Comparison of ENCODE assay signal across 8 mouse cellular contexts in genomic region chr16:45352875-45353274, GRCm38 (mm10). TPM values are rescaled to one million over a fixed set of nuclear protein-coding genes. Genes with fewer than 3 reads are reported as not detected.
DNase-seq lines count a peak whose midpoint lies in the region; ATAC-seq and TF ChIP-seq lines count a peak whose summit lies in the region.

No protein-coding gene starts in this region.

- no peak for TF ChIP-seq CTCF in kidney, postnatal 0 days (IDR thresholded peaks at IDR 0.05; ENCODE audit: low read depth)

- no peaks in the 10 kb centered on the region for H3K4me1 ChIP-seq in kidney, postnatal 0 days (replicated peaks; ENCODE audit: insufficient read depth, low read length)
- no peaks in the 10 kb centered on the region for H3K4me1 ChIP-seq in limb, embryonic 14.5 days (ENCODE audit: control insufficient read depth, insufficient read depth, low read length)
- H3K4me1 ChIP-seq in neural tube, embryonic 15.5 days = no peaks in the 10 kb centered on the region

- no peak for TF ChIP-seq POLR2A in limb, embryonic 14.5 days (IDR thresholded peaks at IDR 0.05; ENCODE audit: borderline replicate concordance, extremely low read depth, insufficient read depth, insufficient read length)

- H3K4me3 ChIP-seq in kidney, postnatal 0 days (replicated peaks; ENCODE audit: low read depth, low read length) = no peak overlapping the region
- no peak overlapping the region for H3K4me3 ChIP-seq in limb, embryonic 14.5 days (replicated peaks; ENCODE audit: low read length)
- no peak overlapping the region for H3K4me3 ChIP-seq in neural tube, embryonic 15.5 days (replicated peaks)

- ATAC-seq in kidney, postnatal 0 days (replicated peaks; ENCODE audit: low FRiP score, low read depth) = peak; percentile 71; the same call in 1 of the 2 replicates
- no peak for ATAC-seq in limb, embryonic 14.5 days (ENCODE audit: low FRiP score, low read depth)
- peak; percentile 70; the same call in 1 of the 2 replicates for ATAC-seq in neural tube, embryonic 15.5 days (ENCODE audit: low FRiP score)

- DNase-seq in kidney, postnatal 0 days (ENCODE audit: low spot score) = no peak
- DNase-seq in kidney, postnatal 4 days = no peak
- DNase-seq in fat pad, adult 2 months (ENCODE audit: extremely low read depth, low read depth, low spot score) = peak; percentile 98
- peak; percentile 33 for DNase-seq in limb, embryonic 14.5 days (ENCODE audit: low spot score)
- no peak for DNase-seq in adrenal gland, postnatal 36 days
- no peak for DNase-seq in layer of hippocampus, adult 9-10 months (ENCODE audit: low spot score)
- no peak for DNase-seq in left cerebral cortex, postnatal 36 days (ENCODE audit: low spot score in 2 of 2)

- H3K4me2 ChIP-seq in kidney, postnatal 0 days (ENCODE audit: low read length) = no peak overlapping the region
- no peak overlapping the region for H3K4me2 ChIP-seq in limb, embryonic 14.5 days (replicated peaks; ENCODE audit: low read depth, low read length, severe bottlenecking)
- no peak overlapping the region for H3K4me2 ChIP-seq in neural tube, embryonic 15.5 days

- H3K9ac ChIP-seq in kidney, postnatal 0 days (ENCODE audit: low read depth, low read length) = no peak overlapping the region
- H3K9ac ChIP-seq in limb, embryonic 14.5 days (ENCODE audit: low read depth, low read length, severe bottlenecking) = no peak overlapping the region
- no peak overlapping the region for H3K9ac ChIP-seq in neural tube, embryonic 15.5 days (replicated peaks)

- intact Hi-C loops in left cerebral cortex, postnatal 36 days (cut with DNase I) = no loop called here

- no peaks in the 10 kb centered on the region for H3K36me3 ChIP-seq in kidney, postnatal 0 days (ENCODE audit: insufficient read depth, low read length)
- no peaks in the 10 kb centered on the region for H3K36me3 ChIP-seq in limb, embryonic 14.5 days (ENCODE audit: control insufficient read depth, insufficient read depth, low read length)
- no peaks in the 10 kb centered on the region for H3K36me3 ChIP-seq in neural tube, embryonic 15.5 days

- H3K9me3 ChIP-seq in kidney, postnatal 0 days (replicated peaks; ENCODE audit: low read length) = no peaks in the 10 kb centered on the region
- no peaks in the 10 kb centered on the region for H3K9me3 ChIP-seq in limb, embryonic 14.5 days (ENCODE audit: control insufficient read depth, low read length)
- no peaks in the 10 kb centered on the region for H3K9me3 ChIP-seq in neural tube, embryonic 15.5 days (replicated peaks)

- H3K27me3 ChIP-seq in kidney, postnatal 0 days (ENCODE audit: insufficient read depth, low read length) = no peaks in the 10 kb centered on the region
- H3K27me3 ChIP-seq in limb, embryonic 14.5 days (ENCODE audit: control insufficient read depth, insufficient read depth, low read length) = no peaks in the 10 kb centered on the region
- H3K27me3 ChIP-seq in neural tube, embryonic 15.5 days (replicated peaks) = no peaks in the 10 kb centered on the region

- no peak overlapping the region for H3K27ac ChIP-seq in kidney, postnatal 0 days
- no peak overlapping the region for H3K27ac ChIP-seq in limb, embryonic 14.5 days (replicated peaks; ENCODE audit: low read depth, low read length)
- H3K27ac ChIP-seq in neural tube, embryonic 15.5 days (replicated peaks) = no peak overlapping the region

RNA-seq across cellular contexts. Expression of gene Cd200, which starts 56.0 kb away (rescaled TPM):
- 82.2 and 104 TPM in 2 replicates for polyA plus RNA-seq in kidney, postnatal 0 days (2015; fragmentation: Nextera tagmentation; extraction: Ambion mirVana)
- 27.4 and 30.2 TPM in 2 replicates for polyA plus RNA-seq in limb, embryonic 14.5 days (2012; rRNA removed)
- 27.7 and 33.8 TPM in 2 replicates for polyA plus RNA-seq in limb, embryonic 14.5 days (2014; fragmentation: Nextera tagmentation; extraction: Ambion mirVana)
- 293 and 354 TPM in 2 replicates for polyA plus RNA-seq in neural tube, embryonic 15.5 days (2015; fragmentation: Nextera tagmentation; extraction: Ambion mirVana)
- total RNA-seq in adrenal gland, postnatal 36 days (2021) = 10 to 100 TPM; 54.4 to 84.0 TPM
- total RNA-seq in left cerebral cortex, postnatal 36 days (2021) = 100 to 1,000 TPM; 113 to 116 TPM

Comparison
In these comparisons a context has a peak if more than half of its experiments do, and no peak if none do; other contexts are left out.
1. DNase-seq: peak in fat pad, adult 2 months (single experiment) and limb, embryonic 14.5 days (single experiment); none in kidney, postnatal 0 days (single experiment), kidney, postnatal 4 days (0 of 2), adrenal gland, postnatal 36 days (0 of 2), layer of hippocampus, adult 9-10 months (single experiment) and left cerebral cortex, postnatal 36 days (0 of 2).